Mouse (Mus musculus): ENCODE results near the gene Agap1. TPM values are rescaled to one million over a fixed set of nuclear protein-coding genes. Genes with fewer than 3 reads are reported as not detected.

Gene Agap1
- polyA plus RNA-seq, 1 experiment from 2014 or later, result 10.3 TPM

DNA sequence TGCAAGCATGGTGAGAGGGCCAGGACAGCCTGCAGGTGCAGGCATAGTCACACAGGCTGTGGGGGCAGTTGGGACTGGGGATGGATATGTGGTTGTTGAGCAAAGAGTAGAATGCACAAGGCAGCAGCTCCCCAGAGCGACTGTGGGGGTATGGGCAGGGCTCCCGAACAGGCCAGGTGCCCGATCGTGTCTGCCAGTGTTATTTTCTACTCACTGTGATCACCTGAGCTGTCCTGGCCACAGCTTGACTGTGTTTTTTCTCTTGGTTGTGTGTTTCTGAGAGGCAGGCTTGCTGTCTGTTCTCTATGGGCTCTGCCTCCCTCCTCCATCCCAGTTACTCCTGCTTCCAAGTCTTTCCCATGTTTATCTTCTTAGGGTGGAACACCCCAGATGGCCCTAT, 154.2 kb downstream of the Agap1 start:
- no peak overlapping the region for H3K27ac ChIP-seq
- WGBS, result 86% methylated on average over 4 of the region's 4 CpGs
- no peaks in the 10 kb centered on the region for H3K9me3 ChIP-seq
- H3K36me3 ChIP-seq, result peaks cover 34% of the 10 kb centered on the region
- no peaks in the 10 kb centered on the region for H3K27me3 ChIP-seq (ENCODE audit: insufficient read depth, poor library complexity, severe bottlenecking)
- DNase-seq (ENCODE audit: low spot score), result no peak
- no peak overlapping the region for H3K4me3 ChIP-seq
- peaks cover 9% of the 10 kb centered on the region for H3K4me1 ChIP-seq

DNA sequence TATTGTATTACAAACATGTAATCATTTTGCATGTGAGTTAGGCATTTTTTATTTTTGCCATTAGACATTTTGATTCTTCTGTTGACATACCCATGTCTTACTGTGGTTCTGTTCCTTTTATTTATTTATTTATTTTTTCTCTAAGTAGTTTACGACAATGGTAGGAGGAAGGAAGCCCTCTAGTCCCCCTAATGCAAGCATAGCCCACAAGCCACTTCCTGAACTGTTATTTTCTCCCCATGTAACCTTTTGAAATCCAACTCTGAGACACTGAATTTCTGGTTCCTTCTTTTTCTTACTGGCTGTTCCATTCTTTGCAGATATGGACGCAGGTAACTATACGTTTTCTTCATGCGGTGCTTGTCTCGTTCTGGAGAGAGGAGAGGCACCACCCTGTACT, 155.4 kb downstream of the Agap1 start:
- H3K27ac ChIP-seq, result no peak overlapping the region
- H3K4me3 ChIP-seq, result no peak overlapping the region
- H3K9me3 ChIP-seq, result no peaks in the 10 kb centered on the region
- peaks cover 12% of the 10 kb centered on the region; the same call in 1 of the 2 replicates for H3K4me1 ChIP-seq
- H3K27me3 ChIP-seq (ENCODE audit: insufficient read depth, poor library complexity, severe bottlenecking), result no peaks in the 10 kb centered on the region
- WGBS, result 91% methylated on average over 5 of the region's 5 CpGs
- H3K36me3 ChIP-seq, result peaks cover 36% of the 10 kb centered on the region
- DNase-seq (ENCODE audit: low spot score), result no peak

DNA sequence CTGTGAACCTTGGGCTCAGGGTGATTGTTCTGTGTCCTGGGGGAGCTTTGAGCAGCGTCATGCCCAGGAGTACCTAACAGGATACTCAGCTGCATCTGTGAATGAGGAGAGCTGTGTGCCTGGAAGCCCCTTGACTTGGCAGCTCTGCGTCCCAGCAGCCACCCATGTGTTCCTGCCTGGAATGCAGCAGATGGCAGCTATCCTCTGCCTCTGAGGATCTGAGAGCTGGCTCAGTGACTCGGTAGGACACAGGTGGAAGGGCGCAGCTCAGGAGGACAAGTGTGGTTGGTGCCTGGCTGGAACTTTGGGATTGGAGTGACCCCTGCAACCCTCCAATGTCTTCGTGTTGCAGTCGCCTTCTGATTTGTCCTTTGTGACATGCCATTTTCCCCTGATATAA, 156.9 kb downstream of the Agap1 start:
- DNase-seq (ENCODE audit: low spot score), result no peak
- Histone ChIP-seq H3K9me3 (no peaks in the 10 kb centered on the region), H3K36me3 (peaks cover 32% of the 10 kb centered on the region), H3K27ac (no peak overlapping the region), H3K27me3 (ENCODE audit: insufficient read depth, poor library complexity, severe bottlenecking) (no peaks in the 10 kb centered on the region), H3K4me1 (peaks cover 22% of the 10 kb centered on the region; the same call in 1 of the 2 replicates), H3K4me3 (no peak overlapping the region)
- WGBS, result 91% methylated on average over 6 of the region's 6 CpGs

DNA sequence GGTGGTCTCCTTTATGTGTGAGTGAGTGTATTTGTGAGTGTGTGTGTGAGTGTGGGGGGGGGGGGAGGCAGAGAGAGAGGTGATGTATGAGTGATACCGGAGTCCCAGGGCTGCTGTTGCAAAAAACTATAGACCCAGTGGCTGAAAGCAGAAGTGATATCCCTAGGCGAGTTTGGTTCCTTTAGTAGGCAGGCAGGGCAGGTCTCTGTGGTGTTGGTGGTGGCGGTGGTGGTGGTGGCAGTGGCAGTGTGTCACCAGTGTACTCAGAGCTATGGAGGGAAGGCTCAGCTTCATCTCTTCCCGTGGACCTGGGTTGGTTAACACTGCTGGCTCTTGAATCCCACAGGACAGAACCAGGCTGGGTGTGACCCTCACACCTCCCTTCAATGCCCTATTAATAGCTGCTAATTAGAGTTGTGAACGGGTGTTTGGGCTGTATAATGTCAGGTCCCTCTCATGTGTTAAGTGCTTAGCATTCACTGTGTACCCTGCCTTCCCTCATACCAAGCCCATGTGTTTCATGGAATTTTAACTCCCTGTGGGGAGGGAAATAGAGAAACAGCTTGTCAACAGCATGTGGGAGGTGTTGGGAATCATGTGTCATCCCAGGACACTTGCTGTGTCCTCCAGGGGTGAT, 158.7 kb downstream of the Agap1 start:
- WGBS, result 54% methylated on average over 5 of the region's 5 CpGs
- peaks cover 38% of the 10 kb centered on the region for H3K4me1 ChIP-seq
- DNase-seq (ENCODE audit: low spot score), result no peak
- H3K4me3 ChIP-seq, result no peak overlapping the region
- peaks cover 32% of the 10 kb centered on the region for H3K36me3 ChIP-seq
- no peaks in the 10 kb centered on the region for H3K27me3 ChIP-seq (ENCODE audit: insufficient read depth, poor library complexity, severe bottlenecking)
- peak overlapping the region; percentile 17; the same call in 1 of the 2 replicates for H3K27ac ChIP-seq
- H3K9me3 ChIP-seq, result no peaks in the 10 kb centered on the region

DNA sequence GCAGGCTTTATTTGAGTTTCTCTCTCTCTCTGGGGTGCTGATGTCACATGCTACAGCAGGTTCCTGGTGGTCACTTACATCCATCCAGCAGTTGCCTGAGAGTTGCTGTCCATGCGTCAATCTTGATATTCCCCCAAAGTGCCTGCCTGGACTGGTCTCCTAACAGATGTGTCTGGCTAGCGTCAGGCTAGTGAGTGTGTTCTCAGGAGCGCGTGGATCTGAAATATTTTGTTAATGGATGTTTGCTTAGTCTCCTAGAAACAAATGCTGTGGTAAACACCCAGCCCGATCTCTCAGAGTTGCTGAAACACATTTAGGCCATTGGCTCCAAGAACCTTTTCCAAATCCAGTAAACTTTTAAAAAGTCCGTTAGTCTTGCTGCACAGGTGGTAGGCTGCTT, 161.9 kb downstream of the Agap1 start:
- Histone ChIP-seq H3K36me3 (peaks cover 15% of the 10 kb centered on the region; the same call in 1 of the 2 replicates), H3K27me3 (ENCODE audit: insufficient read depth, poor library complexity, severe bottlenecking) (no peaks in the 10 kb centered on the region), H3K27ac (no peak overlapping the region), H3K4me3 (no peak overlapping the region), H3K4me1 (peaks cover 69% of the 10 kb centered on the region), H3K9me3 (no peaks in the 10 kb centered on the region)
- no peak for DNase-seq (ENCODE audit: low spot score)
- 60% methylated on average over 6 of the region's 6 CpGs for WGBS

DNA sequence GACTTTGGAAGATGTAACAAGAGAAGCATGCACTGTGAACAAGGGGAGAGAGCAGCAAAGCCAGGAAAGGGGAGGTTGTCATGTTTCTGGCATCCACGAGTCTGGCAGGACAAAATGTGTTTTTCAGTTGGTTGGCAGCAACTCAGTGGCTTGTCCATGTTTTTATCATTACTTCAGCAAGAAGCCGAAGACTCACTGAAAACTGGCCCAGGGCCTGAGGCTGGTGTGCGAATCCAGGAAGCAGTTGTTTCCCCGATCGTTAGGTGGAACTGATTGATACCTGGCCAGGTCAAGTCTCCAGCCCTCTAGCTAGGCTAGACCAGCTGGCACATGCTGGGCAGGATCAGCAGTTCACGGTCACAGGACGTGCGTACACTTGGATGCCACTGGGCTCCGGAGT, 162.7 kb downstream of the Agap1 start:
- Histone ChIP-seq H3K36me3 (peaks cover 7% of the 10 kb centered on the region; the same call in 1 of the 2 replicates), H3K4me1 (peaks cover 77% of the 10 kb centered on the region), H3K4me3 (no peak overlapping the region), H3K27ac (no peak overlapping the region), H3K27me3 (ENCODE audit: insufficient read depth, poor library complexity, severe bottlenecking) (no peaks in the 10 kb centered on the region), H3K9me3 (no peaks in the 10 kb centered on the region)
- 87% methylated on average over 9 of the region's 9 CpGs for WGBS
- no peak for DNase-seq (ENCODE audit: low spot score)

DNA sequence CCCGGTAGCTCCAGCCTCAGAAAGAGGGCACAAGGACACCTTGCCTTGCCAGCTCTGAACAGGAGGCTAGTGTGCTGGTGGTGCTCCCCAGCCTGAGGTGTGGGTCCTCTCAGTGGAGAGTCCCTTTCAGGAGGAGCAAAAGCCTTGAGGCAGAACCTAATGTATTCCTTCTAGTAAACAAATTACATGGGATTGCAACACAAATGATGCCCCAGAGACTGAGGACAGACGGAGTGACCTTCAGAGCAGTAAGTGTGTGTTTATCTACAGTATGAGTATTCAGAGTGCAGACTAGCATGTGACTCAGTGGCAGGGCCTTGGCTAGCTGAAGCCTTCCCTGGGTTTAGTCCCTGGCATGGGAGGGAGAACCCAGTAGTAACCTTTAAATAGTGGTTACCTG, 165.4 kb downstream of the Agap1 start:
- Histone ChIP-seq H3K36me3 (0 out of 2 replicates have a peak, but pooled peaks cover 3% of the 10 kb centered on the region), H3K9me3 (no peaks in the 10 kb centered on the region), H3K27me3 (ENCODE audit: insufficient read depth, poor library complexity, severe bottlenecking) (no peaks in the 10 kb centered on the region), H3K27ac (peak overlapping the region; percentile 65), H3K4me1 (peaks cover 88% of the 10 kb centered on the region), H3K4me3 (no peak overlapping the region)
- DNase-seq (ENCODE audit: low spot score), result no peak
- WGBS, result 70% methylated on average over 2 of the region's 2 CpGs

DNA sequence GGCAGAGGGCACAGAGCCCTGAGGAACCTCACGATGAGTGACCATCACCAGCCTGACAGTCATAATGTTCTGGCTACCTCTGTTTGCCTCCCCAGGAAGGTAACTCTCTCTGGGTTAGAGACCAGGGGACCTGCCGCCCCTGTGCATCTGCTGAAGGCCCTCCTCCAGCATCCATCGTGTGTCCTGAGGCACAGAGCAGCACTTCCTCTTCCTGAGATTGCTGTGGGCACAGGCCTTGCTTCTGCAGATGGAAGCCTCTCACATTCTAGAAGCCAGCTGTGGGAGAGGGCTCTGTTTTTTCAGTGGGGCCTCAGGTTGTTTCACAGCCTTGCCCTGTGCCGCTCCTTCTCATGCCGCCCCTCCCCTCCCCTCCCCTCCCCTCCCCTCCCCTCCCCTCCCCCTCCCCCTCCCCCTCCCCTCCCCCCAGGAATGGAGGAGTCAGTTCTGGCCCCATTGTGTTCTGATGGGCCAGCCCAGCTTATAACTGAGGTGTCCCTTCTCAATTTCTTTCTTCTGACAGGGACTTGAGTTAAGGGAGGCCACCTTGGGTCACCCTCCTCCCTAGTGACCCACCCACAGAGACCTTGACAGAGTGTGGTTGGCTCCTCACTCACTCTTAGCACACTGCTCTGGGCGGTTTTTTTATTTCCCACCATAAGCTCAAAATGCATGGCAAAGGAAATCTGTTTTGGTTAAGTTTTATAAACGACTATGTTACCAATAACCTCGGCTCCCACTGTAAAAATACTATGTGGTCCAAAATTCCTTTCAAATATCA, 166.6 kb downstream of the Agap1 start:
- DNase-seq (ENCODE audit: low spot score), result no peak
- Histone ChIP-seq H3K27ac (peak overlapping the region; percentile 64), H3K4me3 (no peak overlapping the region), H3K9me3 (no peaks in the 10 kb centered on the region), H3K36me3 (0 out of 2 replicates have a peak, but pooled peaks cover under 1% of the 10 kb centered on the region), H3K4me1 (peaks cover 88% of the 10 kb centered on the region), H3K27me3 (ENCODE audit: insufficient read depth, poor library complexity, severe bottlenecking) (no peaks in the 10 kb centered on the region)
- 62% methylated on average over 7 of the region's 8 CpGs for WGBS

DNA sequence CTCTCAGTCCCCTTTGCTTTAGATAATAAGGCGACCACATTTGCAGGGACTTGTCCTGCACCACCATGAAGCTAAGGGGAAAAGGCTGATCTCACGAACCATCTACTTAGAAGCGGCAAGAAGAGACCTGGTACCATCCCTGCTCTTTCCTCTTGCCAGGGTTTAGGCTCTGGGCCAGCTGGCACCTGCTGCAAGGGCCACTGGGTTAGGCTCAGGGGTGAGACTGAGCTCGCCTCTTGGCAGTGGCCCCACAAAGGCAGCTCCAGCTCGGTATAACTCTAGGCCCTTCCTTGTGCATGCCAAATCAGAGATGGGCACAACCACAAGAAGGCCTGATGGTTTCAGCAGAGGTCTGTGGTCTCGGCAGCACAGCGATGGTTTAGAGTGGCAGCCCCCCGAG, 167.3 kb downstream of the Agap1 start:
- whole genome bisulfite sequencing, result 76% methylated on average over 8 of the region's 8 CpGs
- Histone ChIP-seq H3K27me3 (ENCODE audit: insufficient read depth, poor library complexity, severe bottlenecking) (no peaks in the 10 kb centered on the region), H3K4me3 (no peak overlapping the region), H3K27ac (peak overlapping the region; percentile 56; the same call in 1 of the 2 replicates), H3K36me3 (no peaks in the 10 kb centered on the region), H3K4me1 (peaks cover 88% of the 10 kb centered on the region), H3K9me3 (no peaks in the 10 kb centered on the region)
- no peak for DNase-seq (ENCODE audit: low spot score)

DNA sequence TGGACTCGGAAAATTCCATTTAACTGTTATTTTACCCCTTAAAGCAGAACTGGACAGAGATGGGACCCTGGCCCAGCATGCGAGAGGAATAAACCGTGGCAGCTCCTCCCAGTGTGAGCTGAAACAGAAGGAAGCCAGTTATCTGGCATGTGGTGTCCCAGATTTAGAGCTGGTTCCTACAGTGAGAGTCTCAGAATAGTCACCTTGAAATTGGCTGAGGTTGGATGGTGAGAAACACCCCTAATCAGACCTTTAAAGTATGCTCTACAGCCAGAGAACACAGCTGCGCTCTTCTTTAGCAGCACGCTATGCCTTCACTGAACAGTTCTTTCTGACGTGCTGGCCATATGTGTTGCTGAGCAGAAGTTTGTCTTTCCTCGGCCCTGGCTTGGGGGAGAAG, 168.2 kb downstream of the Agap1 start:
- no peaks in the 10 kb centered on the region for H3K9me3 ChIP-seq
- no peaks in the 10 kb centered on the region for H3K27me3 ChIP-seq (ENCODE audit: insufficient read depth, poor library complexity, severe bottlenecking)
- H3K36me3 ChIP-seq, result no peaks in the 10 kb centered on the region
- no peak overlapping the region for H3K4me3 ChIP-seq
- H3K4me1 ChIP-seq, result peaks cover 87% of the 10 kb centered on the region
- DNase-seq (ENCODE audit: low spot score), result no peak
- peak overlapping the region; percentile 69; the same call in 1 of the 2 replicates for H3K27ac ChIP-seq
- 44% methylated on average over 7 of the region's 7 CpGs for whole genome bisulfite sequencing

DNA sequence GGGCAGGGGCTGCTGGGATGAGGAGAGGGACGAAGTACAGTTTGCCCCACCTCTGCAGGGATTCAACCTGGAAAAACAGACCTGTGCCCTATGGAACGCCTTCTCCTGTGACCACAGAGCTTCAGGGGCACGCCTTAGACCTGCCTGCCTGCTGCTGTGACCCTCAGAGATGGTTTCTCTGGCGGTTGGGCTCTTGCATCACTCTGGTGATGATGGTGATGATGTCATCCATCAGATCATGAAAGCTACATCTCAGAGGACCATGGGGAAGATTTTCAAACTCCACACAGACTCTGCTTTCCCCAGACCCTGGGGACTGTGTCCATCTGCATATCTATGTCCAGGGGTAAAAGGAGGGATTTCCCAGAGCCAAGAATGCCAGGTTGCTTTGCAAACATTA, 170.7 kb downstream of the Agap1 start:
- WGBS, result 77% methylated on average over 4 of the region's 4 CpGs
- Histone ChIP-seq H3K27ac (peak overlapping the region; percentile 47), H3K27me3 (ENCODE audit: insufficient read depth, poor library complexity, severe bottlenecking) (no peaks in the 10 kb centered on the region), H3K9me3 (no peaks in the 10 kb centered on the region), H3K4me1 (peaks cover 62% of the 10 kb centered on the region), H3K36me3 (peaks cover 13% of the 10 kb centered on the region), H3K4me3 (no peak overlapping the region)
- DNase-seq (ENCODE audit: low spot score), result no peak

DNA sequence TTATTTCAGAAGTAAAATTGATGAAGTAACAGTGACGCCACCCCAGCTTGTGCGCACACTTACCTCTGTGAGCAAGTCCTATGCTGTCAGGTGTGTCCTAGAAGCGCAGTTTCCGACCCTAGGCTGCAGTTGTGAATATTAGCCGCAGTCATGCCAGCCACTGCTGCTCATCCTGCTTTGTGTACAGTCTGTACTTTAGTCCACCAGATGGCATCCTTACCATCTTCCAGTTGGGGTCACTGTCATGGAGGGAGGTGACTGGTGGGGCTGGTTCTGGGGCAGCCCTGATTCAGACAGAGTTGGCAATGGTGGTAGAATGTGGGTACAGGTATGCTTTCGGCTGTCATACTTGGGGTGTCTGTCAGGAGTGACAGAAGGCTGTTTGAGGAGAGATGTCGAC, 171.4 kb downstream of the Agap1 start:
- Histone ChIP-seq H3K4me3 (no peak overlapping the region), H3K36me3 (peaks cover 13% of the 10 kb centered on the region), H3K9me3 (no peaks in the 10 kb centered on the region), H3K4me1 (peaks cover 55% of the 10 kb centered on the region), H3K27ac (no peak overlapping the region), H3K27me3 (ENCODE audit: insufficient read depth, poor library complexity, severe bottlenecking) (no peaks in the 10 kb centered on the region)
- DNase-seq (ENCODE audit: low spot score), result no peak
- whole genome bisulfite sequencing, result 86% methylated on average over 7 of the region's 7 CpGs

DNA sequence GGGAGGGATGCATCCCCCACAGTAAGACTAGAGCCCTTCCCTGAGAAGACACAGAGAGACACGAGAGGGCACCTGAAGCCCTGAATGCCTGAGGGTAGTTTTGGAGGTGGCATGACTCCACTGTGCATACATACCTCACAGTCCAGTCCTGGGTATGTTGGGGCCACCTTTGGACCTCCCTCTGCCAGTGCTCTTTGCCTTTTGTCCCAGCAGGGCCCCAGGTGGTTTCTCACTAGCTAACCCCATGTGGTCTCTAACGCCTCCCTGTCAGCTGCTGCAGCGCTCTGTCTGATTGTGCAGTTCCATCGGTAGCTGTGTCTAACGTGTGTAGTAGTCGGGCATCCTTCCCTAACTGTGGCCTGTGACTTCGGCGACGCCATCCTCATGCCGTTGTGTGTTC, 172.3 kb downstream of the Agap1 start:
- H3K27me3 ChIP-seq (ENCODE audit: insufficient read depth, poor library complexity, severe bottlenecking), result no peaks in the 10 kb centered on the region
- H3K9me3 ChIP-seq, result no peaks in the 10 kb centered on the region
- peaks cover 46% of the 10 kb centered on the region for H3K4me1 ChIP-seq
- H3K4me3 ChIP-seq, result no peak overlapping the region
- H3K36me3 ChIP-seq, result peaks cover 13% of the 10 kb centered on the region
- H3K27ac ChIP-seq, result no peak overlapping the region
- WGBS, result 84% methylated on average over 10 of the region's 10 CpGs
- DNase-seq (ENCODE audit: low spot score), result no peak

Data from heart, embryonic 10.5 days (tissue).